Mouse (Mus musculus): ENCODE results near the gene Tmbim6. TPM values are rescaled to one million over a fixed set of nuclear protein-coding genes. Genes with fewer than 3 reads are reported as not detected.

Gene Tmbim6
- polyA plus RNA-seq, 1 experiment from 2014 or later: 359 TPM

DNA sequence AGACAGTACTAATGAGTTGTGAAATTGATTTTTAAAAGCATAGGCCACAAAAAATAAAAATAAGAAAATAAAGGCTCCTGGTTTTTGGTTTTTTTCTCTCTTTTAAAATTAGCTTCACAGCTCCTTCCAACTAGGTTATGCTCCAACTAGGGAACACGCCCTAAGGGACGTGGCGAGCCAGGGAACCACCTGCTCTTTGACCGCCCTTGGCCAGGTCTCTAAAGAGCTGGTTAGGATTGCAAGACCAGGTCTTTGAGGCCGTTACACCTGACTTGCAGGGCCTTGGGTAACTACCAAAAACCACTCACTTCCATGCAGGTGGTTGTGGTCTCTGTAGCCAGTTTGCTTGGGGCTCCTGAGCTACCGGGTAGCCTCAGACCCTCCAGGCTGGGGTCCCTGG lies 707 bp upstream of the Tmbim6 start:
- H3K4me1 ChIP-seq (ENCODE audit: control insufficient read depth, low read depth, low read length): peaks cover 37% of the 10 kb centered on the region
- no peaks in the 10 kb centered on the region for H3K27me3 ChIP-seq (ENCODE audit: control insufficient read depth, insufficient read depth, low read depth, low read length)
- peak overlapping the region; percentile 74 for H3K4me2 ChIP-seq (ENCODE audit: low read depth, low read length)
- ATAC-seq (ENCODE audit: low read depth): no peak
- H3K9ac ChIP-seq (ENCODE audit: low read depth, low read length): no peak overlapping the region; the same call in 1 of the 2 replicates
- no peaks in the 10 kb centered on the region for H3K36me3 ChIP-seq (ENCODE audit: control insufficient read depth, insufficient read depth)
- H3K27ac ChIP-seq (ENCODE audit: low read length): peak overlapping the region; percentile 59; the same call in 1 of the 2 replicates
- 63% methylated on average over 6 of the region's 6 CpGs for WGBS (ENCODE audit: insufficient replicate concordance)
- H3K4me3 ChIP-seq (ENCODE audit: low read depth, low read length): peak overlapping the region; percentile 91
- no peaks in the 10 kb centered on the region for H3K9me3 ChIP-seq (replicated peaks; ENCODE audit: control insufficient read depth, low read length)

GRCm38 (mm10) chr15:99393386-99394252 lies 937 bp downstream of the Tmbim6 start:
- WGBS (ENCODE audit: insufficient replicate concordance): 3% methylated on average over 24 of the region's 24 CpGs
- peak; percentile 48 for ATAC-seq (ENCODE audit: low read depth)
- Histone ChIP-seq H3K4me3 (ENCODE audit: low read depth, low read length) (peak overlapping the region; percentile 91), H3K9ac (ENCODE audit: low read depth, low read length) (peak overlapping the region; percentile 93), H3K4me2 (ENCODE audit: low read depth, low read length) (peak overlapping the region; percentile 74), H3K27ac (ENCODE audit: low read length) (peak overlapping the region; percentile 99), H3K9me3 (replicated peaks; ENCODE audit: control insufficient read depth, low read length) (no peaks in the 10 kb centered on the region), H3K36me3 (ENCODE audit: control insufficient read depth, insufficient read depth) (no peaks in the 10 kb centered on the region), H3K27me3 (ENCODE audit: control insufficient read depth, insufficient read depth, low read depth, low read length) (no peaks in the 10 kb centered on the region), H3K4me1 (ENCODE audit: control insufficient read depth, low read depth, low read length) (peaks cover 39% of the 10 kb centered on the region)

DNA sequence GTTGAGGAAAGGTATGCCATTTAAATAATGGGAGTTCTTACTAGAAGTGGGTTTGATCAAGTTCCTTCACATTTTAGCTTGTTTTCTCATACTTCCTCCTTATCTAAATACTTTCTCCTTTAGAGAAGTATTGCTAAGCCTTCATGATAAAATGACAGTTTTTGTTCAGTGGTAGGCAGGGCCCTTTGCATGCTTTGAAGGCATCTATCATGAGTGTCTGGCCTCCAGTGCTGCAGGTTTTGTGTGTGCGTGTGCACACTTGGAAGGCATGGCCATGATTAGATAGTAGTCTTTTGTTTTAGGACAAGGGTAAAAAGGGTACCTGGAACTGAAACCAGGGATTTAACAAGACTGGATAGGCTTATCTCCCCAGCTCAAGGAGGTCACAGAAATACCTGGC lies 3.8 kb downstream of the Tmbim6 start:
- H3K27me3 ChIP-seq (ENCODE audit: control insufficient read depth, insufficient read depth, low read depth, low read length): no peaks in the 10 kb centered on the region
- H3K27ac ChIP-seq (ENCODE audit: low read length): no peak overlapping the region
- H3K4me3 ChIP-seq (ENCODE audit: low read depth, low read length): 0 out of 2 replicates have a peak overlapping the region, but pooled peaks have one; percentile 55
- no peak for ATAC-seq (ENCODE audit: low read depth)
- peaks cover 59% of the 10 kb centered on the region for H3K4me1 ChIP-seq (ENCODE audit: control insufficient read depth, low read depth, low read length)
- H3K9me3 ChIP-seq (replicated peaks; ENCODE audit: control insufficient read depth, low read length): no peaks in the 10 kb centered on the region
- H3K4me2 ChIP-seq (ENCODE audit: low read depth, low read length): peak overlapping the region; percentile 74
- no peak overlapping the region for H3K9ac ChIP-seq (ENCODE audit: low read depth, low read length)
- WGBS (ENCODE audit: insufficient replicate concordance): 0% methylated on average over 1 of the region's 1 CpGs
- H3K36me3 ChIP-seq (ENCODE audit: control insufficient read depth, insufficient read depth): peaks cover 2% of the 10 kb centered on the region

- H3K9me3 ChIP-seq (replicated peaks; ENCODE audit: control insufficient read depth, low read length): no peaks in the 10 kb centered on the region
- H3K4me1 ChIP-seq (ENCODE audit: control insufficient read depth, low read depth, low read length): peaks cover 59% of the 10 kb centered on the region
- H3K4me3 ChIP-seq (ENCODE audit: low read depth, low read length): peak overlapping the region; percentile 13; the same call in 1 of the 2 replicates
- WGBS (ENCODE audit: insufficient replicate concordance): 43% methylated on average over 4 of the region's 4 CpGs
- peaks cover 2% of the 10 kb centered on the region for H3K36me3 ChIP-seq (ENCODE audit: control insufficient read depth, insufficient read depth)
- no peak overlapping the region for H3K9ac ChIP-seq (ENCODE audit: low read depth, low read length)
- H3K27ac ChIP-seq (ENCODE audit: low read length): no peak overlapping the region
- ATAC-seq (ENCODE audit: low read depth): no peak
- no peaks in the 10 kb centered on the region for H3K27me3 ChIP-seq (ENCODE audit: control insufficient read depth, insufficient read depth, low read depth, low read length)
- peak overlapping the region; percentile 74 for H3K4me2 ChIP-seq (ENCODE audit: low read depth, low read length)
Measured at GRCm38 (mm10) chr15:99396875-99397274, 4.2 kb downstream of the Tmbim6 start.

- no peak overlapping the region for H3K27ac ChIP-seq (ENCODE audit: low read length)
- peaks cover 8% of the 10 kb centered on the region for H3K36me3 ChIP-seq (ENCODE audit: control insufficient read depth, insufficient read depth)
- no peaks in the 10 kb centered on the region for H3K27me3 ChIP-seq (ENCODE audit: control insufficient read depth, insufficient read depth, low read depth, low read length)
- 91% methylated on average over 2 of the region's 2 CpGs for WGBS (ENCODE audit: insufficient replicate concordance)
- H3K4me3 ChIP-seq (ENCODE audit: low read depth, low read length): no peak overlapping the region
- ATAC-seq (ENCODE audit: low read depth): no peak
- H3K4me1 ChIP-seq (ENCODE audit: control insufficient read depth, low read depth, low read length): peaks cover 56% of the 10 kb centered on the region
- no peak overlapping the region for H3K4me2 ChIP-seq (ENCODE audit: low read depth, low read length)
- no peaks in the 10 kb centered on the region for H3K9me3 ChIP-seq (replicated peaks; ENCODE audit: control insufficient read depth, low read length)
- no peak overlapping the region for H3K9ac ChIP-seq (ENCODE audit: low read depth, low read length)
Measured at GRCm38 (mm10) chr15:99397622-99398021, 4.9 kb downstream of the Tmbim6 start.

DNA sequence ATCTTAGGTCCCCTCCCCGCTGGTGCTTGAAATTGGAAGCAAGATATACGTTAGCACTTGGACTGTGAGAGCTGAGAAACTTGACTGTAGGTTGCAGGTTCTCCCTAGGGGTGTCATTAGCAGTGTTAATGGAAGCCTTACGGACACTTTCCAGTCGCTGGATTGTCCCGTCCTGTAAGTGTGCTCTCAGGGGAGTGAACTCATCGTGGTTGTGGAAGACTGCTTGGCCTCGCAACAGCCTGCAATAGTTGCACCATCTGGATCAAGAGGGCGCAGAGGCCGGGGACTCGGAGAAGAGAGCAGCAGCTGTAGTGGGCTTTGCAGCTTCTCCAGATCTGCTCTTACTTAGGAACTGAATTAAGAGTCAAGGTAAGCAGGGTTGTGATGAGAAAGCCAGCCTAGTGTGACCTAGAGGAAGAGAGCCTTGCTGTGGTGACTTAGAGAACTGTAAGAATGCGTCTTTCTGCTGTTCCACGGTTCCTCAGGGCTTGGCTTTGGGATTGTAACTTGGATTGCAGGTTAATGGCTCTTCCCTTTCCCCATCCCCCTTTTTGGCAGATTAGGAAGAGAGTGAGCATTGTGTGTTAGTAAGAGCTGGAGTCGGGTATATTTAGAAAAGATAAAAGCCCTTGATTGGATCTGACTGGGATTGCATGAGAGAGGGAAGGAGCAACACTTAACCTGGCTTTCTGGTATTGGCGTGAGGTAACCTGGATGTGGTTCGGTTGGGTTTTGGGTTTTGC lies 7.0 kb downstream of the Tmbim6 start:
- no peak overlapping the region for H3K9ac ChIP-seq (ENCODE audit: low read depth, low read length)

GRCm38 (mm10) chr15:99400602-99401001 lies 7.9 kb downstream of the Tmbim6 start:
- Histone ChIP-seq H3K4me3 (ENCODE audit: low read depth, low read length) (no peak overlapping the region), H3K36me3 (ENCODE audit: control insufficient read depth, insufficient read depth) (peaks cover 27% of the 10 kb centered on the region), H3K27me3 (ENCODE audit: control insufficient read depth, insufficient read depth, low read depth, low read length) (no peaks in the 10 kb centered on the region), H3K4me1 (ENCODE audit: control insufficient read depth, low read depth, low read length) (peaks cover 48% of the 10 kb centered on the region), H3K9ac (ENCODE audit: low read depth, low read length) (no peak overlapping the region), H3K4me2 (ENCODE audit: low read depth, low read length) (no peak overlapping the region), H3K27ac (ENCODE audit: low read length) (no peak overlapping the region), H3K9me3 (replicated peaks; ENCODE audit: control insufficient read depth, low read length) (no peaks in the 10 kb centered on the region)
- ATAC-seq (ENCODE audit: low read depth): no peak
- 66% methylated on average over 6 of the region's 6 CpGs for WGBS (ENCODE audit: insufficient replicate concordance)

More for the DNA sequence above, 7.0 kb downstream of the Tmbim6 start:
- 72% methylated on average over 15 of the region's 15 CpGs for whole genome bisulfite sequencing (ENCODE audit: insufficient replicate concordance)
- peak overlapping the region; percentile 4; the same call in 1 of the 2 replicates for H3K4me2 ChIP-seq (ENCODE audit: low read depth, low read length)
- no peak overlapping the region for H3K27ac ChIP-seq (ENCODE audit: low read length)
- ATAC-seq (ENCODE audit: low read depth): no peak
- peaks cover 58% of the 10 kb centered on the region for H3K4me1 ChIP-seq (ENCODE audit: control insufficient read depth, low read depth, low read length)
- H3K36me3 ChIP-seq (ENCODE audit: control insufficient read depth, insufficient read depth): peaks cover 17% of the 10 kb centered on the region
- no peak overlapping the region for H3K4me3 ChIP-seq (ENCODE audit: low read depth, low read length)
- no peaks in the 10 kb centered on the region for H3K9me3 ChIP-seq (replicated peaks; ENCODE audit: control insufficient read depth, low read length)
- H3K27me3 ChIP-seq (ENCODE audit: control insufficient read depth, insufficient read depth, low read depth, low read length): no peaks in the 10 kb centered on the region

GRCm38 (mm10) chr15:99403159-99403889 lies 10.6 kb downstream of the Tmbim6 start:
- Histone ChIP-seq H3K4me1 (ENCODE audit: control insufficient read depth, low read depth, low read length) (peaks cover 27% of the 10 kb centered on the region), H3K4me3 (ENCODE audit: low read depth, low read length) (no peak overlapping the region), H3K27me3 (ENCODE audit: control insufficient read depth, insufficient read depth, low read depth, low read length) (no peaks in the 10 kb centered on the region), H3K9me3 (replicated peaks; ENCODE audit: control insufficient read depth, low read length) (no peaks in the 10 kb centered on the region), H3K9ac (ENCODE audit: low read depth, low read length) (no peak overlapping the region), H3K36me3 (ENCODE audit: control insufficient read depth, insufficient read depth) (peaks cover 54% of the 10 kb centered on the region), H3K4me2 (ENCODE audit: low read depth, low read length) (no peak overlapping the region), H3K27ac (ENCODE audit: low read length) (0 out of 2 replicates have a peak overlapping the region, but pooled peaks have one; percentile 27)
- ATAC-seq (ENCODE audit: low read depth): peak; percentile 40; the same call in 1 of the 2 replicates
- WGBS (ENCODE audit: insufficient replicate concordance): 77% methylated on average over 12 of the region's 12 CpGs
